Mouse (Mus musculus) gastrocnemius, adult 2 months (tissue): ENCODE data around the gene Cox4i2. TPM values are rescaled to one million over a fixed set of nuclear protein-coding genes. Genes with fewer than 3 reads are reported as not detected.
A peak's percentile ranks its signal among the peaks of the same experiment; 100 is the strongest.

Source experiments
- DNase-seq: peaks from one replicate; pipeline ENCODE4 v3.0.0; 2022
- H3K27ac ChIP-seq: fragments of 200-600 bp; 2 replicates; pipeline ENCODE4 v1.8.1; 2022; ENCODE audit warnings: mild to moderate bottlenecking
- H3K4me3 ChIP-seq: fragments of 200-600 bp; 2 replicates; pipeline ENCODE4 v1.8.1; 2022; ENCODE audit warnings: mild to moderate bottlenecking, moderate library complexity
- CTCF ChIP-seq: fragments of 200-600 bp; IDR thresholded peaks from 2 replicates; pipeline ENCODE4 v1.8.1; 2022; ENCODE audit warnings: antibody characterized with exemption, mild to moderate bottlenecking, moderate library complexity
- intact Hi-C: fragments of 180-260 bp; cut with DNase I; formaldehyde crosslinking; loops from one replicate; pipeline ENCODE4 v1.15.1; 2025
- long read RNA-seq, 2 experiments: library from polyadenylated mRNA; stranded (forward); transcript quantifications; one replicate each; pipeline ENCODE4 v2.0.0; 2021
- total RNA-seq, 2 experiments: library from RNA; stranded (reverse); gene quantifications; 2 replicates each; pipeline ENCODE4 v1.2.3; 2021

The Cox4i2 gene
- 1 to 10 TPM; 2.0 to 4.2 TPM for total RNA-seq
- long read RNA-seq, experiment 1, partial matches to known transcripts = 0 of 3 reads
- long read RNA-seq, experiment 1, other reads (novel, unspliced or antisense) = 0 of 3 reads
- long read RNA-seq, experiment 2, partial matches to known transcripts = 0 of 2 reads
- long read RNA-seq, experiment 2, other reads (novel, unspliced or antisense) = 0 of 2 reads

DNA sequence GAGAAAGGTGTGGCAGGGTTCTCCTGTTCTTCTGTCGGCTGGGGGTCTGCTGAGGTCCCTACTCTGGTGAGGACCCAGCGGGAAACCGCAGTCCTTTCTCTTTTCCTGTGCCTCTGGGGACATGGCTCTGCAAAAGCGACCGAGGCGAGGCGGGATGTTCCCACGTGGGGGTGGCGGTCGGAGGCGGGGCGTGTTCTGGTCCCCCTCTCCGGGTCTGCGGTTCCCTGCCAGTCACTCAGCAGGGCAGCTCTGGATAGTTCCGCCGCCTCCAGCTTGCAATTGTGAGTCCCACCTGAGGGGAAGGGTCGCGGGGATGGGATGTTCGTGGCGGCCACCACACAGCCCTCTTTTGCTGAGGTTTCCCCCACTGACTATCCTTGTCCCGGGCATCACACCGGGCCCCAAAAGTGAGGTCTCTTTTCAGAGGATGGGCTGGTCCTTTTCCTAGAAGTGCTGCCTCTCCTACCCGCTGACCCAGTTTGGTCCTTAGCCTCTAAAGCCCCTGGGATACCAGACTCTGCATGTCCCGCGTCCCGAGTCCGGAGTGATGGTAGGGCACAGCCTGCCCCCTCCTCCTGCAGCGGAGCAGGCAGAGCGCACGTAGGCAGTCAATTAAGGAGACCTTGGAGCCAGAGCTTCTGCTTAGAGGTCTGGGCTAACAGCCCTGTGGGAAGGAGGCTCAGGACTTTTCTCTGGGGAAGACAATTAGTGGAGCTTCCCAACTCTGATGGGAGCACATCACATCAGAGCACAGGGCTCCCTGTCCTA is at the start of gene Cox4i2:
Cox4i2 (plus strand) TSS at position 230 of the 768 bp plus-strand sequence.
- peak; percentile 47 for DNase-seq
- H3K27ac ChIP-seq = peak within 1 kb of the TSS; percentile 63
- H3K4me3 ChIP-seq = peak within 1 kb of the TSS; percentile 57
- no peak for TF ChIP-seq CTCF
- intact Hi-C loops = no loop called here

DNA sequence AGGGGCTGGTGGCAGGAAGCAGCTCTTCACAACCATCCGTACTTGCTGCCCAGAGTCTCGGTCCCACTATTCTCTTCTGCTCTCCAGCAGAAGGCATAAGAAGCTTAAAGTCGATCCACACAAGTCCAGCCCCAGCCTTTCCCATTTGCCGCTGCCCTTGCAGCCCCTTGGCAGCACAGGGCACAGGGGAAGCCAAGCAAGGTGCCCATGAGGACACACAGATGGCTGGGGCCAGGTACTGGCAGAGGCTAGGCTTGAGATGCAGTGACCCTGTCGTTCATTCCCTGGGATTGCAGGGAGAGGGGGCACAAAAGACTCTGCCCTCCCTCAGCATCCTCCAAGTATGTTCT is 49.7 kb upstream of the Cox4i2 start:
- H3K27ac ChIP-seq = no peak overlapping the region; the same call in 1 of the 2 replicates
- no peak overlapping the region for H3K4me3 ChIP-seq
- TF ChIP-seq CTCF = no peak
- intact Hi-C loops = no loop called here
- no peak for DNase-seq

DNA sequence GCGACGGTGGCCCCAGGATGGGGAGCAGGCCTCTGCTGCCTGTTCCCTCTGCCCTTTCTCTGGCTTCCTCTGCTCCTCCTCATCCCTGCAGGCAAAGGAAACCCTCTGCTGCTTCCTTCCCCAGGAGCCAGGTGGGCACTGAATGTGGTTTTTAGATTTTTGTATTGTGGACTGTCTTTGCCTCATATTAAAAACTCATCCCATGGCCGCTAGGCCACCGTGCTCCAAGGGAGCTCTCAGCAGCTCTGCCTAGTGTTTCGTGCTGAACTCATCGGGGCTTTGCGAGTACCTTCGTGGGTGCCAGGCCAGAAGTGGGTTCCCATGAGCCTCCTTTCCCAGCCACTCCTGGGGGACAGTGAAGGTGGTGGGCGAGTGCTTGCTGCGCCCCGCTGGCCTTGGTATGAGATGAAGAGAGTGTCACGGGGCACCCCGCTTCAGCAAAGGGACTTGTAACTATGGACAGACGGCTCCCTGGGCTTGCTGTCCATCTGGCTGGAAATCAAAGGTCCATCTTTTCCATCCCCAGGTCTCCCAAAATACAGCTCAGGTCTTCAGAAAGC is 49.1 kb upstream of the Cox4i2 start:
- intact Hi-C loops = no loop called here
- no peak for TF ChIP-seq CTCF
- Histone ChIP-seq H3K4me3 (no peak overlapping the region), H3K27ac (peak overlapping the region; percentile 85)
- DNase-seq = no peak

DNA sequence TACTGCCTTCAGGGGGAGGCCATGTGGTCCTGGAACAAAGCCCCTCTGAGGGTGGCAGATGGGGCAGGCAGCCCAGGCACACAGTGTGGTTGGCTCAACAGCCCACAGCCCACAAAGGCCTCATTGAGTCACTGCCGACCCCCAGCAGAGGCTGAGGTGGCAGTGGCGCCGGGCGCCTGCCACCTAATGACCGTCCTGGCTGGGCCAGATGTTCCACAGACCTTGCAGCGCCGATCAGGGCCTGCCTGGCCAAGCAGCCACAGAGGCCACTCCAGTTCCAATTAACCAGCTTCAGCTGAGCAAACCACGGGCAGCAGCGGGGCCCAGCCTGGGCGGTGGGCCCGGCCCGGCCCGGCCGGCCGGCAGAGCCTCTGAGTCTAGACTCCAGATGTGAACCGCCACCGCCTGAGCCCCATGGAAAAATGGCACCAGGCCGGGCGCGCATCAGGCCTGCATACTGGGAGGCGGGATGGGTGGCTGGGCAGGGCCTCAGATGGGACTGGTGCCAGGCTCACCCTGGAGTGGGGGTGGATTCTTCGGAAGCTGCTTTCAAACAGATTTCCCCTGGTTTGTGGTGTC is 47.9 kb upstream of the Cox4i2 start:
- no peak for TF ChIP-seq CTCF
- intact Hi-C loops = no loop called here
- DNase-seq = peak; percentile 84
- Histone ChIP-seq H3K4me3 (peak overlapping the region; percentile 38), H3K27ac (peak overlapping the region; percentile 85)

DNA sequence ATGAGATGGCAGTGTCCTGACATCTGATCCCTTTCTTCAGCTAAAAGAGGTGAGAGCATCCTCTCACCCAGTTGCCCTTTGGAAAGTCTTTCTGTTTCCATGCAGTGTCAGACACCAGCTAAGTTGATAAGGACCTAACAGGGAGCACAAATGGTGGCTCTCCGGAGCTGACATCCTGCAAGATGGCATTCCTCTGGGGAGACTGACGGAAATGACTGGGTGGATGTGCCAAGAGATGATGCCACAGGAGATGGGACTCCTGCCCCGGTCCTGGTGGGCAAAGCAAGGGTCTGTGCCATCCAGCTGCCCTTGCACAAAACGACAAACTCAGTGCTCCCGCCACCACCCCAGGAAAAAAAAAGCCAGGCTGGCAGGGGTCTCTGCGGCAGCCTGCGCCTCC is 46.8 kb upstream of the Cox4i2 start:
- intact Hi-C loops = loop anchor here (1.0 kb wide), 1 partner anchor 32 kb away; no protein-coding TSS in a partner anchor
- H3K27ac ChIP-seq = peak overlapping the region; percentile 85
- no peak for DNase-seq
- H3K4me3 ChIP-seq = peak overlapping the region; percentile 71
- TF ChIP-seq CTCF = no peak

DNA sequence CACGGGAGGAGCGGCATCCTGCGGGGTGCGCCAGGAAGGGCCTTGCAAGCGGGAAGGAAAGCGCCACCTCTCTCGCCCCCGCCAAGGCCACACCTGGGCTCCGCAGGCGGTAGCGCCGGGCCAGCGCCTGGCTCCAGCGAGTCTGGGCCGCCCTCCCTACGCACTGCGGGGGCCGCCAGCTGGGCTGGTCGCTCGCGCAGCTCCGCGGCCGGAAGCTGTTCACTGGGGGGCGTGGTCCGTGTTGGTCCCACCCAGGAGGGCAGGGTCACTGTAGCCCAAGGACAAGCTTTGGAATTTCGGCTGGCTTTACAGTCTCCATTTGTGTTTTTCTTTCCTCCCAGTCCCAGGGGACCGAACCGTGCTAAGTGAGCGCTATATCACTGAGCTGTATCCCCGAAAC is 46.3 kb upstream of the Cox4i2 start:
- H3K27ac ChIP-seq = peak overlapping the region; percentile 85
- TF ChIP-seq CTCF = no peak
- intact Hi-C loops = loop anchor here (1.0 kb wide), 1 partner anchor 32 kb away; no protein-coding TSS in a partner anchor
- DNase-seq = peak; percentile 94
- peak overlapping the region; percentile 71 for H3K4me3 ChIP-seq

DNA sequence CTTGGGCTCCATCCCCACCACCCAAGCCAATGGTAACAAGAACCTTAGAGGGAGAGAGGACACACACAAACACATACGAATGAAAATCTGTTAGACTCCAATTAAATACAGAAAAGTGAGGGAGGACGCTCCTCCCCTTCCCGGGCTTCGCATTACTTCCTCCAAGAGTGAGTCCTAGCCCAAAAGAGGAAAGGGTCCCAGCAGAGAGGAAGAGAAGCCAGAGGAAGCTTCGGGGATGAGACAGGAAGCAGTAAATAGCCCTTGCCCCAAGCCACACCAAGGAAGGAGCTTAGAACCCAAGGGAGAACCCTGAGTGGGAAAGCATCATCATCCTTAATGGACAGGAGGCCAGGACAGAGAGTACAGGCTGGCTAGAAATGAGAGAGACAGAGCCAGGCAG is 44.9 kb upstream of the Cox4i2 start:
- Histone ChIP-seq H3K27ac (peak overlapping the region; percentile 85), H3K4me3 (no peak overlapping the region)
- intact Hi-C loops = no loop called here
- DNase-seq = no peak
- TF ChIP-seq CTCF = no peak

DNA sequence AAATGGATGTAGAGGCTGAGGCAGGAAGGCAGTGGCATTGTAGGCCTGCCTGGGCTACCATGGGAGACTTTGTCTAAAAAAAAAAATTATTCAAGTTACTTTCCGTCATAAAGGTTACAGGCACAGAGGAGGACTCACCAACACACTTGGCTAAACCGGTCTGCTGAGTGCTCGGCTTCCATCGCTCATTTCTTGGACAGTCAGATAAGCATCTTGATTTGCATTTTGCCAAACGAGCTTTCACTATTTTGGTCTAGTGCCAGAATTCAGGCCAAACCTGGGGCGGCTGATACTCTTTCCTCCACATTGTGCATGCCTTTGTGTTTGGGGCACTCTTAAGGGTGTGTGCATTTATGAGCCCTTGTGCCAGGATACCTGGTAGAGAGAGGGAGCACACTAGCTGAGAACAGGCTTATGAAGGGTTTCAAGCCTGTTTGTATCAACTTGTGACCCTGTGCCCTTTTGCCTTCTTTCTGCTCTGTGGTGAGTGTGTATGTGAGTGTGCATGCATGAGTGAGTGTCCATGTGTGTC is 37.7 kb upstream of the Cox4i2 start:
- H3K27ac ChIP-seq = no peak overlapping the region; the same call in 1 of the 2 replicates
- no peak for TF ChIP-seq CTCF
- no peak for DNase-seq
- no peak overlapping the region for H3K4me3 ChIP-seq
- intact Hi-C loops = no loop called here

DNA sequence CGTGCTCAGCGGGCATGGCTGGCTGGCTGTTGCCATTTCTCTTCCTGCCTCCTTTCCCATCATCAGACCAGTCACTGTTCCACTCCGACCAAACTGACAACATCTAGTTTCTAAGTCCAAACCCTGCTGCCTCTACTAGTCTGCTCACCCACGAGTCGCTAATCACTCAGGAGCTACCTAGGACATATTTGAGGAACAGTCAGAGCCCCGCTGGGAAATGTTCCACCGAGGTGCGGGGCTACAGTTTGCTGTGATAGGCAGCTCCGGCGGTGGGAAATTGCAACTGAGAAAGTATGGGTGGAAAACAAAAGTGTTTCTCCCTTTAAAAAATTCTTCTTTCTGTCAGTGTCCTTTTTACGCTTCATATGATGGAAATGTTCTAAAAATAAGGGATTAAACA is 36.3 kb upstream of the Cox4i2 start:
- intact Hi-C loops = no loop called here
- TF ChIP-seq CTCF = no peak
- H3K27ac ChIP-seq = no peak overlapping the region
- H3K4me3 ChIP-seq = no peak overlapping the region
- no peak for DNase-seq

DNA sequence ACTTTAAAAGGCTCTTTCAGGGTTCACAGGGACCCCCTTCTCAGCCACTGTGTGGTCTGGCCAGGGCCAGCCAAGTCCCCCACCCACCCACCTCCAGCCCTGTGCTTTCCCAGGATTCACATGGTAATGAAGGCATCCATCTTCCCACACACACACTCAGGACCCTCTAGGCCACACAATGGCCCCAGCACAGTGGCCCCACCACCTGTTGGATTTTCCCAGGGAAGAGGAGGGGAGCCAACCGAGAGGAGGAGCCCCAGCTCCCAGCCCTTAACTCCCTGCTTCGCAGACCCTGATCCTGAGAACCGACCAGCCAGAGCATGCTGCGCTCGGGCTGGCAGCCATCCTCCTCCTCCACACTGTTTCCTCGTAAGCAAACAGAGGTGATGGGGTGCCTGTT is 35.9 kb upstream of the Cox4i2 start:
- DNase-seq = no peak
- Histone ChIP-seq H3K4me3 (no peak overlapping the region), H3K27ac (no peak overlapping the region)
- no peak for TF ChIP-seq CTCF
- intact Hi-C loops = no loop called here

DNA sequence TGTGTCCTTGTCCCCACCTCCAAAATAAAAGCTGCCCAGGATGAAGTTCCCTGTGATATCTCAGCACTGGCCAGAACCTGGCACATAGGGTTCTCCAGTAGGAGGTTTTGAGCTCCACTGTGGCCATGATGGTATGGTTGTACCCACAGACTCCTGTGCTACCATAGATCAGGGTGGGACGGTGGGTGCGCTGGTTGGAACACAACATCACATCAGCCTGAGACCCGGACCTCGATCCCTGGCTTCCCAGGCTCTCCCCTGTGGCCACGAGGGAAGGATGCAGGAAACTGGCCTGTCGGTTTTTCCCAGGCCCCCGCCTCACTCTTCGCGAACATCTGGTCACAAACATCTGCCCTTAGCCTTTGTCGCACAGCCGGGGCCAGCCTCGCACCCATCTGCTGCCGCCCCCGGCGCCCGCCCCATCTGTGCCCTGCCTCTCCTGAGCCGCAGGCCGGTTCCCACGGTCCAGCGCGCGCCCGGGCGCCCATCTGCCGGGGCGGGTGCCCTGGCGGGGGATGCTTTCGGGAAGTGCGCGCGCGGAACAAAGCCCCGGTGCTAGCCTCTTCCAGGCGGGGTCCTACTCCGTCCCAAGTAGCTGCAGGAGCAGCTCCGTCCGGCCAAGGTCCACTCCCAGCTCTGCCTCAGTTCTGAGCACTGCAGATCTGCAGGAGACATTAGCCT is 30.2 kb upstream of the Cox4i2 start:
- peak; percentile 69 for DNase-seq
- Histone ChIP-seq H3K4me3 (peak overlapping the region; percentile 61), H3K27ac (peak overlapping the region; percentile 89)
- TF ChIP-seq CTCF = no peak
- intact Hi-C loops = no loop called here

DNA sequence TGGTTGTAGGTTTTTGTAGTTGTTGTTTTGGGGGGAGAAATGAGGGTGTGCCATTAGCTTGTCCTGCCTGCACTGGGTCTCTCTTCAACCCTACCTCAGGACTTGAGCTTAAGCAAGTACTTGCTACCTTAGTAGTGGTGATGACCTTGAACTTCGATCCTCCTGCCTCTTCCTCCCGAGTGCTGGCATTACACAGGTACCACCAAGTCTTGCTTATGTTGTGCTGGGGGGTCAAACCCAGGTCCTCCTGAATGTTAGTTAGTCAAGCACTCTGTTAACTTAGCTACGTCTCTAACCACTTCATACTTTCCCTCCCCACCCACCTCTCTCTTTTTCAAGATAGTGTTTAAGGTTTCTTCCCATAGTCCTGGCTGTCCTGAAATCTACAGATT is 29.6 kb upstream of the Cox4i2 start:
- TF ChIP-seq CTCF = no peak
- Histone ChIP-seq H3K27ac (peak overlapping the region; percentile 89), H3K4me3 (peak overlapping the region; percentile 61)
- intact Hi-C loops = no loop called here
- no peak for DNase-seq
